Mouse (Mus musculus) adrenal gland, adult 18-20 months (tissue): Measurements from ENCODE around the gene Patz1. TPM values are rescaled to one million over a fixed set of nuclear protein-coding genes. Genes with fewer than 3 reads are reported as not detected.
A peak's percentile ranks its signal among the peaks of the same experiment; 100 is the strongest.

ENCODE experiments used
- DNase-seq, 2 experiments: peaks; one replicate each; pipeline ENCODE4 v3.0.0; 2021 to 2022; ENCODE audit warnings: low spot score in 2 of 2
- total RNA-seq, 2 experiments: library from RNA; stranded (reverse); gene quantifications; 1 replicate in 1 of 2; 2 replicates in 1 of 2; pipeline ENCODE4 v1.2.3; 2021

The Patz1 gene
- total RNA-seq, 2 experiments from 2014 or later: 16.1 to 24.6 TPM

DNA sequence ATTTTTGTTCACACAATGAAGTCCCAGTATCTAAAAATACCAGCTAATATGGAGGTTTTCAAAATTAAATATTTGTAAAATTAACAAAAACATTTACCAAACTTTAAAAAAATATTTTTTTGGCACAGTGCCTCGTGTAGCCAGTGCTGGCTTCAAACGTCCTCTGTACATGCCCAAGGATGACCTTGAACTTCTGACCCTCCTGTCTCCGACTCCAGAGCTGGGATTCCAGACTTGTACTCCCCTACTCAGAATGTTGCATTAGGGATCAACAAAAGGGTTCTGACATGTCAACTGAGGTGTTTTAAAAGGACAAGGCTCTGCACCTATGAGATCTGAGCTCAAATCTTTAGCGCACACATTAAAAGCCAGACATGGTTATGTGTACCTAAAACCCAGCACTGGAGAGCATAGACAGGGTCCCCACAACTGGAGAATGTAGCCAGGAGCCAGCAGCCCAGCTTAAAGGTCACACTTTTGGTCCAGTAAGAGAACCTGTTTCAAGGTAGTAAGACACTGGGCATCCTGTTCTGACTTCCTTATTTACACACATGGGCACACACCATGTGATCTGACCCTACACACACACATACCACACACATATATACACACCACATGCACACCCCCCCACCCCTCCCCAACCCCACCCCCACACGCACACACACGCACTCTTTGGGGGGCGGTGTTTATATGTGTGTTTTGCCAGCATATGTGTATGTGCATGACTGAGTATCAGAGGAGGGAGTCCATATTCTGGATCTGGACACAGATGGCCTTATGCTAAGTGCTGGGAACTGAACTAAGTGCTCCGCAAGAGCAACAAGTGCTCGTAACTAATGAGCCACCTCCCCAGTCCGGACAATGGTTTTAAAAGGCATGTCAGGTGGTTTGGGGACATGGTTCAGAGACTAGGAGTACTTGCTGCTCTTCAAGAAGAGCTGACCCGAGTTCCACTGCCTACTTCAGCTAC is 40.4 kb downstream of the Patz1 start:
- DNase-seq: no peak

DNA sequence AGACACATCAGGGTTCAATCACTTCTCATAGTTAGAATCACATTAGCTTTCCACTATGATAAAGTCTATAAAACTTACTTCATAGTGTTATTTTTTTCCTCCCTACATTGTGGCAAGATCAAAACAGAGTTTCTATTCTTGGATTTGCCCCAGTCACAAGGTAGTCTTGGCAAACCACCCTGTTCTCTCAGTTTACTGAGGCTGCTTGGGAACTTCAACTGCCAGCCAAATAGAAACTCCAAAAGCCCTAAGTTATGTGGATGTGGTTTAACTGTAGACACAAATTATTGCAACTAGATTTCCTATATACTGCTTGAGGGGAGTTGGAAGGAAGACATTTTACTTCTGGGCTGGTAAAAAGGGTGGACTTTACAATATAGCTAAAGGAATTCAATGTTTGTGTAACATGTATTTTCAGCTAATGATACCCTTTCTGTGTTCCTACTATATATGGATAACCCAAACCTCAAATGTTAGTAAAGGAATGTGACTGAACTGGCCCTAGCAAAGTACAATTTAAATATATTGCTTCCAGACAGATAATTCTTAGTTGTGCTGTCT is 41.3 kb downstream of the Patz1 start, which contains the start of gene Pik3ip1:
Gene Pik3ip1, plus strand, starts transcription at position 511 of the 561 bp plus-strand sequence.
- DNase-seq: no peak

DNA sequence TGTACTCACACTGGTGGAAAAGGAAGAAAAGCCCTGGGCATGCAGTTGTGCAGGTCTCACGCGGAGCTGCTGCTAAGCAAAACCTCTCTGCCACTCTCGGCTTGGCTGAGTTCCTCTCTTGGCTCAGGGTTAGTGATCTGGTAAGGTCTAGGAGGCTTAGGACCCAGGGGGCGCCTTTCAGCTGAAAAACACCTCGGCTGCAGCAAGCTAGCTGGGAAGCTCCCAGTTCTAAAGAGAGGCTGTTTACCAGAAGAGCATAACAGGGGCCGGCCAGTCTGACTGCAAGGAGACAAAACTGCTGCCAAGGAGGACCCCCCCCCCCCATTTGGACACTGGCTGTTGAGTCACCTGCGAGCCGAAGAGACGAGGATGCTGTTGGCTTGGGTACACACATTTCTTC is 41.9 kb downstream of the Patz1 start:
- peak; percentile 67 to 74 for DNase-seq

DNA sequence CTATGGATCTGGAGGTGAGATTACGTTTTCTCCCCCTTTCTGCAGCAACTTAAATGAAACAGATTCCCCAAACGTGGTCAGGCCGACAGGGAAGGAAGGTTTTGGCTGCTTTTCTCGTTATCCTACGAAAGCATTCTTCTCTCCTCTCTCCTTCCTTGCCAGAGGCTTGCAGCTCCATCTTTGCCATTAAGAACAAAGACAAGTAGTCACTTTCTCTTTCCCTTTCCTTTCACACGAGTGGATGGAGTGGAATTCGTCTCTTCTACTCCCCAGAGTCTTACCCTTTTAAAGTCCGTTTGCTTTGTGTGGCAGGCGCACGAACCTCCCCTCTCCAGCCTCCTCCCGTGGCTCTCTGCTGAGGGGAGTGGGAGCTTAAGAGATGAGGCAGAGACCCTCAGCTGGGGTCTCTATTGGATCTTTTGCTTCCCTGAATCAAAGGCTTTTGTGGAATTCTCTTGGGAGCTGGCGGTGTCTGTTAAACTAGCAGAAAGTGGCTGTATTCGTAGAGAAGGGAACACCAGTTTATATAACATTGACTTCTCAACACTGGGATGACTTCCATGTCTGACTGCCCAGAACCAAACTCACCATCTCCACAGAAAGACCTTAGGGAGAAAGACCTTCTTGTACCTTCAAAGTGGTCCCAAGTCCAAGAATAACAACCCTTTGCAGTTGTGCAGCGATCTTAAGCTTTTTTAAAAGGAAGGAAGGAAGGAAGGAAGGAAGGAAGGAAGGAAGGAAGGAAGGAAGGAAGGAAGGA is 42.5 kb downstream of the Patz1 start:
- DNase-seq: no peak

DNA sequence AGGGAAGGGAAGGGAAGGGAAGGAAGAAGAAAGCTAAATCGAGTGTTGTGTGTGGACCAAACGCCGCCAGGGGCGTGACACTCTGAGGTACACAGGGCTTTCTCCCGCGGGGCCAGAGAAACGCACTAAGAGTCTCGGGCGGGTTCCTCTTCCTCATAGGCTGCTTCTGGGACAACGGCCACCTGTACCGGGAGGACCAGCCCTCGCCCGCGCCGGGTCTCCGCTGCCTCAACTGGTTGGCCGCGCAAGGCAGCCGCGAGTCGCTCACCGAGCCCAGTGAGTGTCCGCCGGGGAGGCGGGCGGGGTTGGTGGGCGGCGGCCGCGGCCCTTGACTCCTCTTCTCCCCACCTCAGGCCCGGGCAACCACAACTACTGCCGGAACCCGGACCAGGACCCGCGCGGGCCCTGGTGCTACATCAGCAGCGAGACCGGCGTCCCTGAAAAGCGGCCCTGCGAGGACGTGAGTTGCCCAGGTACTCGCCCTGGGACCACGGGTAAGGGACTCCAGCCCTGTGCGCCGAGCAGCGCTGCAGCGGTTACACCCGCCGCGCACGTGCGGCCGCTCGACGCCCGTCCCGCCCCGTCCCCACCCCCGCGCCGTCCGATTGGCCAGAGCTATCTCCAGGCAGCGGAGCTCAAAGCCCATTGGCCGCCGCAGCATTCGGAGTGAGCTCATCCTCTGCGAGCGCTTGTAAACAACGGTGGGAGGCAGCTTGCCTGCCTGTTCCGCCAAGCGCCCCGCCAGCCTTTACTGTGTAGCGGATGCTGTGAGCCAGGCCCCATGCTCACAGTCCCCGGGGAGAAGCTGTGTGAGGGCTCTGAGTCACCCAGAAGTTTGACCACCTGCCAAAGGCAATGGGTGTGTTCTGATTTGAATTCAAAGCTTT is 43.3 kb downstream of the Patz1 start:
- DNase-seq: peak; percentile 83 to 86

DNA sequence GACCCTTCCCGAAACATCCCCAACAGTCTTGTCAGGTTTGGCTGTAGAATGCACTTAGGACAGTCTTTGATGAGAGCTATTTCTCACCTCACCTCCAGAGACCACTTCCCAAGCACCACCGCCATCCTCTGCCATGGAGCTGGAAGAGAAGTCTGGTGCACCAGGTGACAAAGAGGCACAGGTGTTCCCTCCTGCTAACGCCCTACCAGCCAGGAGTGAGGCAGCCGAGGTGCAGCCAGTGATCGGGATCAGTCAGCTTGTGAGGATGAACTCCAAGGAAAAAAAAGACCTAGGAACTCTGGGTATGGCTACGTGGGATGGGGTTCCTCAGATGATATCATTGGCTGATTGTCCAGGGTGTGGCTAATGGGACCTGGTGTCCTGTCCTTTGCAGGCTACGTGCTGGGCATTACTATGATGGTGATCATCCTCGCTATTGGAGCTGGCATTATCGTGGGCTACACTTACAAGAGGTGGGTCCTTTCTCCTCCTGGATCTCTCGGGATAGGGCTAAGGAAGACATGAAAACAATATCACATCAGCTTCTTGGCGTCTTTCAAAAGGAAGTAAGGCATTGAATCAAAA is 44.5 kb downstream of the Patz1 start:
- DNase-seq: no peak

DNA sequence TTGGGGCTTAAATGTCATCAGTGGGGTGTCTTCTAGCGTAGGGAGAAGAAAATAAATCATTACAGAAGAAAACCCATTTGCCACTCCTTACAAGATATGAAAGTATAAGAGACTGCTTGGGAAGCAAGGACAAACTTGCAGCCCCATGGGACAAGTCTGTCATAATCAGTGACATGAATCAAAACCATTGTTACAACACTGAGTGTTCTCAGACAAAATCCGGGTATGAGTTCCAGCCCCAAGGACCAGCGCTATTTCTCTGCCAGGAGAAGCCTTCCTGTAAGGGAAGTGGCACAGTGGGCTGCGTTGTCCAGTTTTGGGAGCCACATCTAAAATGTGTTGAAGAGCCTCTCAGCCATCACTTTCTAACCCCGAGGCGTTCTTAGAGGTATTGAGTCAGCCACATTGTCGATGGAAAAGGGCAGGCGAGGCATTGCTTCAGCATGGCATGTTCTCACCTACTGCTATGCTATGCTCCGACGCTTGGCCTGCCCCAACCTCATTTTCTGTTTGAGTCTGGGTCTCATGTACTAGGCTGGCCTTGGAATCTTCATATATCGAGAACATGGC is 45.6 kb downstream of the Patz1 start:
- DNase-seq: no peak

DNA sequence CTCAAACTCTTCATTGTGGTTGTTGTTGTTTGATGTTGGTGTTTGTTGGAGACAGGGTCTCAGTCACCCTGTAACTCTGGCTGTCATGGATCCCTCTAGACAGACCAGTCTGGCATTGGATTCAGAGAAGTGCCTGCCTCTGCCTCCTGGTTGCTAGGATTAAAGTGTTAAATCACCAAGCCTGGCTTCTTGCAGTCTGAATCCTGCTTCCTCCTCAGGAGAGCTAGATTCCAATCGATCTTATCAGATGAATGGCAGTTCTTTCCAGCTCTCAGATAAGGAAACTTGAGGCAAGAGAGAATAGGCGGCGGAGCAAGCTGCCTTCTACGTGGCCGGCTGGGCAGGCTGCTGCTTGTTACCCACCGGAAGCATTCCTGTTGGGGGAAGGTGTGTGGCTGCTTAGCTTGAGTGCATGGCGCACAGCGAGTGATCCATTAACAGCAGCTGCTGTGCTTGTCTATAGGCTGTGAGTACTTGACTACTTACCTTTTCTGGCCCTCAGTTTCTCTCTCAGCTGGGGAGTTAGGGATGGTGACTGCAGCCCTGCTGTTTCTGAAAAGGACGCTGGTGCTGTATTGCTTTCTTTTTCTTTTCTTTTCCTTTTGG is 46.1 kb downstream of the Patz1 start:
- DNase-seq: no peak

DNA sequence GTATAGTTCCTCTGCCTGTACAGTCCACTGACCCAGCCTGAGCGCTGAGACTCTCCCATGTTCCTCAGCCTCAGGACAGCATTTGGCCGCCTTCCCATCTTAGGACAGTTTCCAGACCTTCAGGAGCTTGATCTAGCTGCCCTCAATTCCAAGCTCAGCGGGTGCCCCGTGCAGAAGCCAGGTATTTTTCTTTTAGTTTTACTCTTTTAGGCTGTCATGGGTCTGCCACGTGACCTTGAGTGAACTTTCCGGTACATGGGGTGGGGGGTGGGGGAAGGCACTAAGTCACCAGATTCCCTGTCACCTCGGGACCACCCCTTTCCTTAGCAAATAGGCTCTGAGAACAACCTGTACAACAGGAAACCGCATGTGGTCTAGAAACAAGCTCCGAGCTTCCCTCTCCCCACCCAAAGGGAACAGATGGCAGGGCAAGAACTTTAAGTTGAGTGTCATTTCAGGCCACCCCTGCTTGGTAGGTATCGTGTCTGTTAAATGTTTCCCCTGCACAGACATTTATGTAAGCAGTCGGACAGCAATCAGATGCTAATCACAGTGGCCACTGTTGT is 47.1 kb downstream of the Patz1 start:
- DNase-seq: no peak

DNA sequence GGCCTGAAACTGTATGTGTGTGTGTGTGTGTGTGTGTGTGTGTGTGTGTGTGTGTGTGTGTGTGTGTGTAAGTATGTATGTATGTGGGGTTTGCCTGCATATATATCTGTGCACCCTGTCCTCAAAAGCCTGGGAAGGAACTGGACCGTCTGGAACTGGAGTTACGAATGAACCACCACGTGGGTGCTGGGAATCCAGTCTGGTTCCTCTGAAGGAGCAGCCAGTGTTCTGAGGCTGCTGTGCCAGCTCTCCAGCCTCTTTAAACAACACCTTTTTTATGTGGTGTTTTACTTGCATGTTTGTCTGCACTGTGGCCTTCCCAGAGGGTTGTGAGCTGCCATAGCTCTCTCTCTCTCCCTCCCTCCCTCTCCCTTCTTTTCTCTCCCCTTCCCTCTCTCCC is 47.9 kb downstream of the Patz1 start:
- DNase-seq: no peak

DNA sequence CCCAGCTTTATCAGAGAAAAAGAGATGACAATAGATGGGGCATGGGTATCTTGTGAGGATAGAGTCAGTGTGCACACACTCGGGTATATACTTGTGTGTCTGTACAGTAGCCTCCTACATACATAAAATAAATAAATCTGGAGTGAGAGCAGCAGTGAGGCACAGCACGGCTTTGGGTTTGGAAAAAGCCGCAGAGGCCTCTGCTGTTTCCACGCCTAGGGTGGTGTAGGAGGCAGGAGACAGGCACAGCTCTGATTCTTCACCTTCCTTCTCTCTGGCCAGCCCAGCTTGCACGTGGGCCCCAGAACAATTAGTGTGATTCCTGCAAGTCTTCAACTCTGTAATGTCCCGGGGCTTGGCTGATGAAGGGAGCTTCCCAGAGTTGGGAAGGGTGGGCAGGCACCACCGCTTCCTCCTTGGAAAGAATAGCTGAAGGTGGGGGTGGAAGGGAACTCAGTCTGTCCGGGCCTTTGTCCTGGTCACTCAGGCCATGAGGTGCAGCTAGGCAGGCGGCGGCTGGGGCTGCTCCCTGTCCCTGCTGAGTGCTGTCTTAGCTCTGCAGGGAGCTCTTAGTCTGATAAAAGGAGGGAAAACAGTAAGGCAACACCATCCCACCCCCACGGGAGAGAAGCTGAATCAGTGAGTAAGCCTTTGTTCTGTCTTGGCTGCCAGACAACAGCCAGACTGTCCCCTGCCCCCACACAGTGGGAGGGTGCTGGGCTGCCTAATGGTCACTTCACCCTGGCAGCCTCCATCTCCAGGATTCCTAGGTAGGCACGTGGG is 48.7 kb downstream of the Patz1 start:
- no peak for DNase-seq

DNA sequence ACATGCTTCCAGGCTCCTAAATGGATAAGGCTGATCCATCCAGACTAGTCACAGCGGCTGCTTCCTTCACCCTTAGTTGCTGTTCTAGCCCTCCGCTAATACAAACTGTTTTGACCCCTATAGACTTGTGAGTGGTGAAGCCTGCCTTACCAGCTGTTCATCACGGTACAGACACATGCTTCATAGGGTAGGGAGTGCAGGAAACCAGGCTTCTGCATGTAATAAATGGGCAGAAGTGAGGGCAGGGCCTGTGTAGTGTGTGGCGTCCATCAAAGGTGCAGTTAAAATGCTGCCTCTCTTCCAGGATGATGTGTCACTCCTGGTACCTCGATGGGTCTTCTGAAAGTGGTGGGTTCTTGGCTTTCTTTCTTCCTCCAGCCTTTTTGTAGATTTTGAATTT is 49.3 kb downstream of the Patz1 start:
- no peak for DNase-seq

DNA sequence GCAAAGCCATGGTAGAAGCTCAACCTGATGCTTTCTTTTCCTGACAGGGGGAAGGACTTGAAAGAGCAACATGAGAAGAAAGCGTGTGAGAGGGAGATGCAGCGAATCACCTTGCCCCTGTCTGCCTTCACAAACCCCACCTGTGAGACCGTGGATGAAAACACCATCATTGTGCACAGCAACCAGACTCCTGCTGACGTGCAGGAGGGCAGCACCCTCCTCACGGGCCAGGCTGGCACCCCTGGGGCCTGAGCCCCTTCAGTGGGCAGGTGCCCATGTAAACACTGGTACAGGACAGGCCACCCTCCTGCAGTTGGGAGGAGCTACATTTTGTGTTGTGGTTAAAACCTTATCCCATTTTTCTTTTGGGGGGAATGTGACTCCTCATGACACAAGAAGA is 52.8 kb downstream of the Patz1 start:
- DNase-seq: no peak

DNA sequence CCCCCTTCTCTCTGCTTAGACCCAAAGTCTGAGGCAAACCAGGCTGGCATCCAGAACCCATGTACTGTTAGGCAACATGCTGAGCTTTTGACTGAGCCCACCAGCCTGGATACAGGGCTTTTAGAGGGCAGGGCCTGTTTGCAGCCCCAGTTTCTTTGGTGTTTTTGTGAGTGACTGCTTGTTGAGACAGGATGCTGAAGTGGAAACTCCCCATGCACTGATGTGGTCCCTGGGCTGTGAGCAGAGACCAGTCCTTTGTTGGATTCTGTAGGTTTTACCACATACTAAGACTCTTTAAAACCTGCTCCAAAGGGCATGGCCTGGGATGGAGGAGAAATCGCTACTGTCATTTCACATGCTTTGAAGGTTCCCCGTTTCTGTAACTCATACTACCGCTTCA is 56.2 kb downstream of the Patz1 start:
- DNase-seq: no peak

DNA sequence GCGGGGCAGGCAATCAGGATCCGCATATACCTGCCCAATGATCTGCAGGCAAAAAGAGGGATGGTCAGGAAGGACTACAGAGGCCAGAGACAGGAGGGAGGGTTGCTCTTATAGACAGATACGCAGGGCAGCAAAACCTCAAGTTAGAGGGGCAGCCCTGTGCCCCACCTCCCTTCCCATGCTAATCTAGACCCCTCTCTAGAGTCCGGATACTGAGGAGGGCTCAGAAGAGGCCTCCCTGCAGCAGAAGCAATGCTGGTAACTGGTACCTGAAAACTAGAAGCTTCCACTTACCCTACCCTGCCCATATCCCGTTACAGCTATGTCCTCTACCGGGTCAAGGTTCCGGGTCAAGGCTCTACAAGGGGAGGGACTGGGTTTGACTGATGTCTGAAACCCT is 57.7 kb downstream of the Patz1 start:
- no peak for DNase-seq

DNA sequence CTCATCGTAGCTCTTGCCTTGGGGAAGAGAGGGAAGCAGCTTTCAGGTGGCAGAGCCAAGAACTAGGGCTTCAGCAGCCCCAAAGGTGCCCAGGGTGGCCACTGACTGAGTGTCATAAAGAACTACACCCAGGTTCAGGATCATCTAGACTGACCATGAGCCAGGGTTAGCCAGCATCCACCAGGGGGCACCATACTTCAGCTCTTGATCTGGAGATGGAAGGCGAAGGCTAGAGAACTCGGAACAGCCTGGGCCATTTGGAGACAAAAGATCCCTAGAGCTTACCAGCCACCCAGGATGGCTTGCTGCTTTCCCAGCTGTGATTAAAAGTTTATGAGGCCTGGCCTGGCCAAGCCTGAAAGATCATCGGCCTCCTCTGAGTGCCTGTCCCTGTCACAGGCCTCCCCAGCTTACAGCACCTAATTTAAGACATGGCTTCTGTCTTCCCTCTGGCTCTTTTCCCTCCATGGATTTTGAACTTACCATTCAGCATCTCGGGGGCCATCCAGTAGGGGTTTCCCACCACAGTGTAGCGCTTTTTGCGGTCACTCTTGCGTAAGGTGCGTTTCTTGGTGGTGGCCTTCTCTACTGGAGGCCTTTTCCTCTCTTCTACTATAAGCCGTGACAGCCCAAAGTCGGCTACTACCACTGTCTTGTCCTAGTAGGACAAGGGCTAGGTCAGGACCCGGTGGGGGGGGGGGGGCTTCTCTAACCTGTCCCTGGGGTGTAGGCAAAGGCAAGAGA is 58.6 kb downstream of the Patz1 start:
- peak; percentile 81 to 84 for DNase-seq

DNA sequence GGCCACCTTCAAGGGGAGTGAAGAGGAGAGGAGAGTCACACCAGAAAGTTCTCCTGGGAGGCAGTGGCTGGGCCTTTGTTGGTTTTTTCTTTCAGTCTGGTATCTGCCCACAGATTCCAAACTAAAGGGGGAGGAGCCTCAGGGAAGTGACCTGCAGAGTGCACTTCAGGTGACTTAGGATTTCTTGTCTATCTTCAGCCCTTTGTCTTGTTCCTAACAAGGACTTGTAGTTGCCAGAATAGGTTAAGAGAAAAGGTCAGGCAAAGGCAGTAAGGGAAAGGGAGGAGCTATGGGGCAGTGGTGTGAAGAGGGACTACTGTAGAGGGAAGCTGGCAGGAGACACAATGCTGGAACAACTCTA is 59.1 kb downstream of the Patz1 start:
- no peak for DNase-seq
